Mouse (Mus musculus) midbrain, postnatal 0 days (tissue): Measurements from ENCODE around the gene Gm7579. TPM values are rescaled to one million over a fixed set of nuclear protein-coding genes. Genes with fewer than 3 reads are reported as not detected.
"Not testable (repeated sequence)": the region's sequence is repeated elsewhere in the genome, so short reads cannot be mapped to it uniquely, and the experiment has no call there.

ENCODE experiments used
- ATAC-seq: fragments of 200-750 bp; cut with Nextera tagmentation; 2 replicates; pipeline ENCODE4 v1.8.0; 2017; ENCODE audit warnings: moderate number of reproducible peaks, mild to moderate bottlenecking, moderate TSS enrichment, moderate library complexity; ENCODE audit not compliant: low FRiP score
- DNase-seq: peaks from one replicate; pipeline ENCODE4 v3.0.0-alpha.2; 2015; ENCODE audit warnings: low spot score
- H3K27ac ChIP-seq: fragments of 300-500 bp; sonication (generic); 2 replicates; pipeline ENCODE4 v1.5.1; 2014; ENCODE audit warnings: low read depth, mild to moderate bottlenecking, low read length, mixed read lengths
- H3K27me3 ChIP-seq: fragments of 300-500 bp; sonication (generic); 2 replicates; pipeline ENCODE4 v1.6.1; 2014; ENCODE audit warnings: low read length, control low read depth, mixed read lengths; ENCODE audit not compliant: insufficient read depth
- H3K36me3 ChIP-seq: fragments of 300-500 bp; sonication (generic); 2 replicates; pipeline ENCODE4 v1.6.1; 2014; ENCODE audit warnings: low read length, control low read depth, mixed read lengths; ENCODE audit not compliant: insufficient read depth
- H3K4me1 ChIP-seq: fragments of 300-500 bp; sonication (generic); 2 replicates; pipeline ENCODE4 v1.6.1; 2014; ENCODE audit warnings: mild to moderate bottlenecking, control low read depth, antibody characterized with exemption, low read length, mixed read lengths; ENCODE audit not compliant: insufficient read depth
- H3K4me2 ChIP-seq: fragments of 300-500 bp; sonication (generic); 2 replicates; pipeline ENCODE4 v1.6.1; 2014; ENCODE audit warnings: low read depth, mild to moderate bottlenecking, low read length, mixed read lengths; ENCODE audit not compliant: poor library complexity, severe bottlenecking
- H3K4me3 ChIP-seq: fragments of 300-500 bp; sonication (generic); 2 replicates; pipeline ENCODE4 v1.5.1; 2014; ENCODE audit warnings: low read depth, mild to moderate bottlenecking, low read length, moderate library complexity
- H3K9ac ChIP-seq: fragments of 300-500 bp; sonication (generic); replicated peaks from 2 replicates; pipeline ENCODE4 v1.6.1; 2014; ENCODE audit warnings: mild to moderate bottlenecking, low read length, moderate library complexity, mixed read lengths; ENCODE audit not compliant: poor library complexity, severe bottlenecking
- H3K9me3 ChIP-seq: fragments of 300-500 bp; sonication (generic); 2 replicates; pipeline ENCODE4 v1.6.1; 2016; ENCODE audit warnings: low read length, control low read depth
- CTCF ChIP-seq: IDR thresholded peaks from 2 replicates; pipeline ENCODE4 v1.5.1; 2016; ENCODE audit warnings: antibody characterized with exemption, mild to moderate bottlenecking
- WGBS: fragments of 180-500 bp; shearing (Covaris S2); extraction: QIAGEN DNeasy Blood & Tissue Kit; methylation state at CpG from one replicate; pipeline ENCODE4 v1.1.7; 2014; 5-methylcytosine and 5-hydroxymethylcytosine counted together
- polyA plus RNA-seq: library from polyadenylated mRNA; unstranded; fragments of >200 nt; fragmentation: Nextera tagmentation; extraction: Ambion mirVana; gene quantifications from 2 replicates; pipeline ENCODE4 v1.2.1, GENCODE M21; 2015
- total RNA-seq: library from RNA; depleted of rRNA; stranded (reverse); fragments of >200 nt; gene quantifications from 2 replicates; pipeline ENCODE4 v1.2.3, GENCODE M21; 2014; rRNA removed

The Gm7579 gene
- not detected in 2 replicates for total RNA-seq
- not detected in 2 replicates for polyA plus RNA-seq

DNA sequence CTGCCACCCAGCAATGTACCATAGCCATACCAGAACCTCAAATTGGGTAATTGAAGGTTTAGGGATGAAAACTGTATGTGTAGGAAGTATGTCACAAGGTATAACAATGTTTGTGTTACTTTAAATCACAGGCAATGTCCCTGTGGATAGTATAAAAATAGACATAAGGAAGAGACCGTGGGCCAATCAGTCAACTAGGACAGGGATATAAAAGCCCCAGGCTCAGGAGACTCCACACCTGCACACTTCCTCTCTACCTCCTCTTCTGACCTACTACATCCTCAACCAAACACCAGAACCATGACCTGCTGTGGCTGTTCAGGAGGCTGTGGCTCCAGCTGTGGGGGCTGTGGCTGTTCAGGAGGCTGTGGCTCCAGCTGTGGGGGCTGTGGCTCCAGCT lies at the start of gene Gm7579:
Gene Gm7579, plus strand, starts transcription at position 301 of the 400 bp plus-strand sequence.
- Histone ChIP-seq H3K27ac (no peak within 1 kb of the TSS), H3K4me3 (no peak within 1 kb of the TSS), H3K4me2 (no peak within 1 kb of the TSS), H3K4me1 (no peaks in the 10 kb centered on the region), H3K9ac (no peak within 1 kb of the TSS), H3K27me3 (no peaks in the 10 kb centered on the region), H3K36me3 (no peaks in the 10 kb centered on the region), H3K9me3 (no peaks in the 10 kb centered on the region)
- 55% methylated on average over 1 of the region's 1 CpGs for WGBS
- TF ChIP-seq CTCF, result no peak
- no peak for DNase-seq
- ATAC-seq, result no peak

DNA sequence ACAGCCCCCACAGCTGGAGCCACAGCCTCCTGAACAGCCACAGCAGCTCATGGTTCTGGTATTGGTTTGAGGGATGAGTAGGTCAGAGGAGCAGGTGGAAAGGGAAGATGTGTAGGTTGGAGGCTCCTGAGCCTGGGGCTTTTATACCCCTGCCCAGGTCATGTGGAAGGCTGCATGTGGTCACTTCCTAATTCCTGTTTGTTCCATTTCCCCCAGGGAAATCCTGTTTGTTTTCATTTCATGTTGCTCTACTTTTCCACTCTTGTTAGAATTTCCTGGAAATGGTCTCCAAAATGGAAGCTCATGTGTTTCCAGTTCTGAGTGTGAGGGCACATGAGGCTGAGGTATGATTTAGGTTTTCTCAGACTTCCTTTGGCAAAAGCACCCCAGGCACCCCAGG lies 46.0 kb upstream of the Gm7579 start, which contains the start of gene Gm4553:
Gene Gm4553, minus strand, starts transcription at position 101 of the 400 bp plus-strand sequence.
- not testable (repeated sequence) for H3K36me3 ChIP-seq, H3K27ac ChIP-seq, H3K27me3 ChIP-seq, H3K4me2 ChIP-seq, H3K9ac ChIP-seq, H3K4me3 ChIP-seq, H3K4me1 ChIP-seq, ATAC-seq, H3K9me3 ChIP-seq, DNase-seq

DNA sequence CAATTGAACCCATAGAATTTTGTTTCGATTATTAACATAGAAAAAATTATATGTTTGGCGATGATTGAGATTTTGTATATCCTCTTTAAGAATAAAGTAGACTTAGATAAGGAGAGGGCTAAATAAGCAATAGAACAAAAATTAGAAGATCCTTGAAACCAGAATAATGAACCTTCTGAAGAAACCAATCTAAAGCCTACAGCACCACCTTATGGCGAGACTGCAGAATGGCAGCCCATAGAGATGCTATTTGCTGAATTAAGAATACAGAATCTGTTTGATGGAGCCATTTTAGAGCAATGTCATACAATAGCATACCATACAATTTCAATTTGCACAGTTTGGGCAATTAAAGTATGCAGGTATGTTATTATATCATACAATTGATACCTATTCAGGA lies 41.8 kb upstream of the Gm7579 start:
- DNase-seq, result peak; percentile 71
- 49% methylated on average over 3 of the region's 3 CpGs for WGBS

DNA sequence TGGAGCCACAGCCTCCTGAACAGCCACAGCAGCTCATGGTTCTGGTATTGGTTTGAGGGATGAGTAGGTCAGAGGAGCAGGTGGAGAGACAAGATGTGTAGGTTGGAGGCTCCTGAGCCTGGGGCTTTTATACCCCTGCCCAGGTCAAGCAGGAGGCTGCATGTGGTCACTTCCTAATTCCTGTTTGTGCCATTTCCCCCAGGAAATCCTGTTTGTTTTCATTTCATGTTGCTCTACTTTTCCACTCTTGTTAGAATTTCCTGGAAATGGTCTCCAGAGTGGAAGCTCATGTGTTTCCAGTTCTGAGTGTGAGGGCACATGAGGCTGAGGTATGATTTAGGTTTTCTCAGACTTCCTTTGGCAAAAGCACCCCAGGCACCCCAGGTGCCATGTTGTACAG lies 35.8 kb upstream of the Gm7579 start, which contains the start of gene Krtap5-2:
Gene Krtap5-2, minus strand, starts transcription at position 101 of the 400 bp plus-strand sequence.
- not testable (repeated sequence) for H3K9ac ChIP-seq, H3K27me3 ChIP-seq, H3K36me3 ChIP-seq, H3K4me2 ChIP-seq, H3K4me1 ChIP-seq, H3K27ac ChIP-seq, DNase-seq, ATAC-seq, H3K9me3 ChIP-seq, H3K4me3 ChIP-seq

More for the DNA sequence above, 41.8 kb upstream of the Gm7579 start:
- no peak overlapping the region for H3K4me2 ChIP-seq
- ATAC-seq, result no peak
- H3K9ac ChIP-seq, result no peak overlapping the region
- peak; percentile 79 for TF ChIP-seq CTCF
- no peaks in the 10 kb centered on the region for H3K36me3 ChIP-seq
- no peak overlapping the region for H3K4me3 ChIP-seq
- no peaks in the 10 kb centered on the region for H3K27me3 ChIP-seq
- no peaks in the 10 kb centered on the region for H3K9me3 ChIP-seq
- no peaks in the 10 kb centered on the region for H3K4me1 ChIP-seq
- H3K27ac ChIP-seq, result no peak overlapping the region

DNA sequence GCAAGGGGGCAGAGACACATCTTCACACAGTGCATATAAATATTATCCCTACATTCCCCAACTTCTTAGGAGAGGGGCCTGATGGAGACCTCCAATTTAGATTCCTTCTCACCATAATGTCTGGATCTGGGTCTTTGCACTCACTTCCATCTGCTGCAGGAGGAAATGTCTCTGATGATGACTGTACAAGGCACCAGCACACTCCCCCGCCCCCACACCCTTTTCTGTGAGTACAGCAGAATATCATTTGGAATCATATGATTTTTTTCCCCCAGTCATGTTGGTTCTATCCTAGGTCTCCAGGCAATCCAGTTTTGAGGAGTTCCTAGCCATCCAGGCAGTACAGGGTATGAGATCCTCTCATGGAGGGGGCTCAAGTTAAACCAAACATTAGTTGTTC lies 33.0 kb upstream of the Gm7579 start:
- WGBS, result 64% methylated on average over 1 of the region's 1 CpGs
- TF ChIP-seq CTCF, result no peak
- Histone ChIP-seq H3K4me2 (no peak overlapping the region), H3K4me1 (no peaks in the 10 kb centered on the region), H3K27me3 (no peaks in the 10 kb centered on the region), H3K36me3 (no peaks in the 10 kb centered on the region), H3K27ac (no peak overlapping the region), H3K9me3 (no peaks in the 10 kb centered on the region), H3K4me3 (no peak overlapping the region), H3K9ac (no peak overlapping the region)
- ATAC-seq, result no peak
- no peak for DNase-seq

DNA sequence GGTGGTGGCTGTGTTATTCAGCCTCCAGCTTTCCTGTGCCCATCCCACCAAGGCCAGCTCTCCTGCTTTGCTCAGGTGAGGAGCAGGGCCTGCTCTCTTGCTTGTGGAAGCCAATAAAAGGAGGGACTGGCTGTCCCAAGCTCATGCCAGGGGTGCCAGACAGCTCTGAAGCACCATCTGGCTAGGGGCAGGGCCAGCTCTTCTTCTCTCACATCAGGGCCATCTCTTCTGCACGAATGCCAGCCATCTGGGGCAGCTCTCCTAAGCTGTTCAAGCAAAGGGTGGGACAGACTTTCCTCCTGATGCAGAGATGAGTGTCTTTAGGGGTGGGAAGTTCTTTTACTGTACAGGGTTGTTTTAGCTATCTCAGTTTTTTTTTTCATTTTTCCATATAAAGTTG lies 30.6 kb upstream of the Gm7579 start:
- Histone ChIP-seq H3K4me1 (no peaks in the 10 kb centered on the region), H3K27me3 (no peaks in the 10 kb centered on the region), H3K4me3 (no peak overlapping the region), H3K9ac (no peak overlapping the region), H3K36me3 (no peaks in the 10 kb centered on the region), H3K4me2 (no peak overlapping the region), H3K9me3 (no peaks in the 10 kb centered on the region), H3K27ac (no peak overlapping the region)
- DNase-seq, result peak; percentile 47
- no peak for TF ChIP-seq CTCF
- WGBS, result 75% methylated on average over 1 of the region's 1 CpGs
- no peak for ATAC-seq
